ENCODE assay signal across 10 mouse cellular contexts in genomic region chr7:16229869-16230268, GRCm38 (mm10). TPM values are rescaled to one million over a fixed set of nuclear protein-coding genes. Genes with fewer than 3 reads are reported as not detected.
DNase-seq lines count a peak whose midpoint lies in the region; ATAC-seq and TF ChIP-seq lines count a peak whose summit lies in the region.
"Had no signal": no experiment of that assay in that cellular context is flagged by ENCODE, and none has a peak within 500 bp of the region (broad histone marks: within the 10 kb centered on the region; RNA-seq: fewer than 3 reads in every experiment).

No protein-coding gene starts in this region.

- DNase-seq in gastrocnemius, adult 2 months = no peak
- no peak for DNase-seq in gastrocnemius, postnatal 36 days
- DNase-seq in MN1 (ENCODE audit: low spot score) = peak; percentile 22
- peak; percentile 46 for DNase-seq in heart, adult 8-10 months (ENCODE audit: low spot score)
- peak; percentile 28 to 55 for DNase-seq in kidney, postnatal 4 days
- DNase-seq in right cerebral cortex, postnatal 10 days (ENCODE audit: low spot score in 2 of 2) = no peak
- no peak for DNase-seq in adrenal gland, postnatal 14 days
- DNase-seq: cerebellum, adult 11-12 months had no signal

- H3K36me3 ChIP-seq in forebrain, embryonic 15.5 days = no peaks in the 10 kb centered on the region

- H3K4me3 ChIP-seq in gastrocnemius, adult 2 months = no peak overlapping the region
- H3K4me3 ChIP-seq in forebrain, embryonic 15.5 days = no peak overlapping the region

- H3K27me3 ChIP-seq in forebrain, embryonic 15.5 days = no peaks in the 10 kb centered on the region

- H3K9me3 ChIP-seq in forebrain, embryonic 15.5 days = no peaks in the 10 kb centered on the region

- intact Hi-C loops in gastrocnemius, adult 2 months (cut with DNase I) = no loop called here
- intact Hi-C loops in gastrocnemius, postnatal 36 days (cut with DNase I) = no loop called here

- no peak for ATAC-seq in forebrain, embryonic 15.5 days (replicated peaks)

- no peak for TF ChIP-seq CTCF in gastrocnemius, adult 2 months (IDR thresholded peaks at IDR 0.05)

- 67% methylated on average over 5 of the region's 5 CpGs for WGBS in forebrain, embryonic 15.5 days

- H3K27ac ChIP-seq in gastrocnemius, adult 2 months = peak overlapping the region; percentile 63
- H3K27ac ChIP-seq in forebrain, embryonic 15.5 days (replicated peaks) = no peak overlapping the region
- H3K27ac ChIP-seq: liver, embryonic 14.5 days had no signal

- no peak overlapping the region for H3K4me2 ChIP-seq in forebrain, embryonic 15.5 days (replicated peaks)

- H3K4me1 ChIP-seq in forebrain, embryonic 15.5 days = no peaks in the 10 kb centered on the region

- H3K9ac ChIP-seq in forebrain, embryonic 15.5 days (replicated peaks) = no peak overlapping the region
- H3K9ac ChIP-seq: liver, embryonic 14.5 days had no signal

RNA-seq across cellular contexts. Expression of gene Dhx34, which starts 8.0 kb away (rescaled TPM):
- total RNA-seq in gastrocnemius, adult 2 months (2021) = 1 to 10 TPM; 3.8 to 4.4 TPM
- 1 to 10 TPM; 3.1 to 4.5 TPM for total RNA-seq in gastrocnemius, postnatal 36 days (2021)
- total RNA-seq in heart, adult 8-10 months (2022) = 1 to 10 TPM; 6.6 to 9.5 (median 8.0) TPM
- polyA plus RNA-seq in forebrain, embryonic 15.5 days (2015; fragmentation: Nextera tagmentation; extraction: Ambion mirVana) = 15.3 and 17.4 TPM in 2 replicates
- total RNA-seq in adrenal gland, postnatal 14 days (2021) = 12.3 and 13.7 TPM in 2 replicates

RNA-seq across cellular contexts. Expression of gene C5ar2, which starts 14.1 kb away (rescaled TPM):
- under 1 TPM; 0.18 to 0.39 TPM for total RNA-seq in gastrocnemius, adult 2 months (2021)
- under 1 TPM; 0.20 TPM for total RNA-seq in gastrocnemius, postnatal 36 days (2021)
- total RNA-seq in heart, adult 8-10 months (2022) = 1 to 10 TPM; 1.0 to 1.4 (median 1.2) TPM
- 0.06 TPM in 1 of 2 replicates, not detected in the other for polyA plus RNA-seq in forebrain, embryonic 15.5 days (2015; fragmentation: Nextera tagmentation; extraction: Ambion mirVana)
- total RNA-seq in adrenal gland, postnatal 14 days (2021) = 0.37 and 0.75 TPM in 2 replicates

RNA-seq across cellular contexts. Expression of gene C5ar1, which starts 29.5 kb away (rescaled TPM):
- total RNA-seq in gastrocnemius, adult 2 months (2021) = 1 to 10 TPM; 1.6 to 2.4 TPM
- 1 to 10 TPM; 1.7 to 1.8 TPM for total RNA-seq in gastrocnemius, postnatal 36 days (2021)
- total RNA-seq in heart, adult 8-10 months (2022) = 1 to 10 TPM; 4.1 to 5.5 (median 5.1) TPM
- 1.1 and 1.3 TPM in 2 replicates for polyA plus RNA-seq in forebrain, embryonic 15.5 days (2015; fragmentation: Nextera tagmentation; extraction: Ambion mirVana)
- total RNA-seq in adrenal gland, postnatal 14 days (2021) = 3.3 and 5.5 TPM in 2 replicates

RNA-seq across cellular contexts. Expression of gene Inafm1, which starts 43.5 kb away (rescaled TPM):
- total RNA-seq in gastrocnemius, adult 2 months (2021) = 10 to 100 TPM; 15.7 to 15.8 TPM
- total RNA-seq in gastrocnemius, postnatal 36 days (2021) = 10 to 100 TPM; 12.2 to 15.1 TPM
- 10 to 100 TPM; 12.3 to 18.1 (median 14.4) TPM for total RNA-seq in heart, adult 8-10 months (2022)
- 27.0 and 27.5 TPM in 2 replicates for polyA plus RNA-seq in forebrain, embryonic 15.5 days (2015; fragmentation: Nextera tagmentation; extraction: Ambion mirVana)
- 16.6 and 21.1 TPM in 2 replicates for total RNA-seq in adrenal gland, postnatal 14 days (2021)

RNA-seq across cellular contexts. Expression of gene Meis3, which starts 55.0 kb away (rescaled TPM):
- total RNA-seq in gastrocnemius, adult 2 months (2021) = 1 to 10 TPM; 1.5 to 2.0 TPM
- total RNA-seq in gastrocnemius, postnatal 36 days (2021) = 1 to 10 TPM; 1.5 to 2.1 TPM
- total RNA-seq in heart, adult 8-10 months (2022) = 1 to 10 TPM; 4.7 to 6.1 (median 5.2) TPM
- 110 and 116 TPM in 2 replicates for polyA plus RNA-seq in forebrain, embryonic 15.5 days (2015; fragmentation: Nextera tagmentation; extraction: Ambion mirVana)
- total RNA-seq in adrenal gland, postnatal 14 days (2021) = 9.4 and 16.2 TPM in 2 replicates

Comparison
In these comparisons a context has a peak if more than half of its experiments do, and no peak if none do; other contexts are left out.
1. DNase-seq: peak in MN1 (single experiment), heart, adult 8-10 months (single experiment) and kidney, postnatal 4 days (2 of 2); none in gastrocnemius, adult 2 months (single experiment), gastrocnemius, postnatal 36 days (0 of 2), right cerebral cortex, postnatal 10 days (0 of 2) and adrenal gland, postnatal 14 days (single experiment).